Mouse (Mus musculus): ENCODE data around the gene Fam240b. TPM values are rescaled to one million over a fixed set of nuclear protein-coding genes. Genes with fewer than 3 reads are reported as not detected.

Gene Fam240b
- polyA plus RNA-seq (2011; ENCODE audit: insufficient read depth, insufficient read length, low replicate concordance, missing spikeins): not detected in 2 replicates

- Histone ChIP-seq H3K4me3 (replicated peaks; ENCODE audit: control insufficient read depth, low read depth, low read length) (no peak within 1 kb of the TSS), H3K27ac (ENCODE audit: control insufficient read depth, insufficient read depth, low read depth, low read length, poor library complexity) (no peak within 1 kb of the TSS), H3K4me1 (ENCODE audit: control insufficient read depth, insufficient read depth, low read length) (no peaks in the 10 kb centered on the region)
- TF ChIP-seq CTCF (IDR thresholded peaks at IDR 0.05; ENCODE audit: control insufficient read depth, insufficient read depth, low read length) (no peak), POLR2A (IDR thresholded peaks at IDR 0.05; ENCODE audit: borderline replicate concordance, control insufficient read depth, low read depth, low read length) (no peak)
- 83% methylated on average over 6 of the region's 6 CpGs for WGBS
Measured at GRCm38 (mm10) chr13:64497692-64498091, at the start of gene Fam240b. Gene Fam240b, minus strand, starts transcription at chr13:64497792.

GRCm38 (mm10) chr13:64530139-64530538, 32.5 kb upstream of the Fam240b start:
- TF ChIP-seq POLR2A (IDR thresholded peaks at IDR 0.05; ENCODE audit: borderline replicate concordance, control insufficient read depth, low read depth, low read length) (no peak), CTCF (IDR thresholded peaks at IDR 0.05; ENCODE audit: control insufficient read depth, insufficient read depth, low read length) (no peak)
- Histone ChIP-seq H3K4me1 (ENCODE audit: control insufficient read depth, insufficient read depth, low read length) (no peaks in the 10 kb centered on the region), H3K4me3 (replicated peaks; ENCODE audit: control insufficient read depth, low read depth, low read length) (no peak overlapping the region), H3K27ac (ENCODE audit: control insufficient read depth, insufficient read depth, low read depth, low read length, poor library complexity) (no peak overlapping the region)
- WGBS: 77% methylated on average over 5 of the region's 5 CpGs

GRCm38 (mm10) chr13:64526515-64527285, 29.1 kb upstream of the Fam240b start:
- no peaks in the 10 kb centered on the region for H3K4me1 ChIP-seq (ENCODE audit: control insufficient read depth, insufficient read depth, low read length)
- H3K4me3 ChIP-seq (replicated peaks; ENCODE audit: control insufficient read depth, low read depth, low read length): no peak overlapping the region
- TF ChIP-seq CTCF (IDR thresholded peaks at IDR 0.05; ENCODE audit: control insufficient read depth, insufficient read depth, low read length) (no peak), POLR2A (IDR thresholded peaks at IDR 0.05; ENCODE audit: borderline replicate concordance, control insufficient read depth, low read depth, low read length) (no peak)
- WGBS: 83% methylated on average over 15 of the region's 15 CpGs
- H3K27ac ChIP-seq (ENCODE audit: control insufficient read depth, insufficient read depth, low read depth, low read length, poor library complexity): no peak overlapping the region

GRCm38 (mm10) chr13:64514247-64514646, 16.7 kb upstream of the Fam240b start:
- Histone ChIP-seq H3K4me1 (ENCODE audit: control insufficient read depth, insufficient read depth, low read length) (no peaks in the 10 kb centered on the region), H3K27ac (ENCODE audit: control insufficient read depth, insufficient read depth, low read depth, low read length, poor library complexity) (no peak overlapping the region), H3K4me3 (replicated peaks; ENCODE audit: control insufficient read depth, low read depth, low read length) (no peak overlapping the region)
- WGBS: 72% methylated on average over 2 of the region's 2 CpGs
- TF ChIP-seq CTCF (IDR thresholded peaks at IDR 0.05; ENCODE audit: control insufficient read depth, insufficient read depth, low read length) (no peak), POLR2A (IDR thresholded peaks at IDR 0.05; ENCODE audit: borderline replicate concordance, control insufficient read depth, low read depth, low read length) (no peak)

GRCm38 (mm10) chr13:64511616-64512015, 14.0 kb upstream of the Fam240b start:
- TF ChIP-seq POLR2A (IDR thresholded peaks at IDR 0.05; ENCODE audit: borderline replicate concordance, control insufficient read depth, low read depth, low read length) (no peak), CTCF (IDR thresholded peaks at IDR 0.05; ENCODE audit: control insufficient read depth, insufficient read depth, low read length) (no peak)
- no peaks in the 10 kb centered on the region for H3K4me1 ChIP-seq (ENCODE audit: control insufficient read depth, insufficient read depth, low read length)
- H3K4me3 ChIP-seq (replicated peaks; ENCODE audit: control insufficient read depth, low read depth, low read length): no peak overlapping the region
- no peak overlapping the region for H3K27ac ChIP-seq (ENCODE audit: control insufficient read depth, insufficient read depth, low read depth, low read length, poor library complexity)

GRCm38 (mm10) chr13:64507361-64507760, 9.8 kb upstream of the Fam240b start:
- no peak overlapping the region for H3K27ac ChIP-seq (ENCODE audit: control insufficient read depth, insufficient read depth, low read depth, low read length, poor library complexity)
- no peaks in the 10 kb centered on the region for H3K4me1 ChIP-seq (ENCODE audit: control insufficient read depth, insufficient read depth, low read length)
- no peak overlapping the region for H3K4me3 ChIP-seq (replicated peaks; ENCODE audit: control insufficient read depth, low read depth, low read length)
- TF ChIP-seq POLR2A (IDR thresholded peaks at IDR 0.05; ENCODE audit: borderline replicate concordance, control insufficient read depth, low read depth, low read length) (no peak), CTCF (IDR thresholded peaks at IDR 0.05; ENCODE audit: control insufficient read depth, insufficient read depth, low read length) (no peak)

GRCm38 (mm10) chr13:64502833-64503232, 5.2 kb upstream of the Fam240b start:
- TF ChIP-seq POLR2A (IDR thresholded peaks at IDR 0.05; ENCODE audit: borderline replicate concordance, control insufficient read depth, low read depth, low read length) (no peak), CTCF (IDR thresholded peaks at IDR 0.05; ENCODE audit: control insufficient read depth, insufficient read depth, low read length) (no peak)
- H3K4me1 ChIP-seq (ENCODE audit: control insufficient read depth, insufficient read depth, low read length): no peaks in the 10 kb centered on the region
- 78% methylated on average over 3 of the region's 3 CpGs for WGBS
- no peak overlapping the region for H3K27ac ChIP-seq (ENCODE audit: control insufficient read depth, insufficient read depth, low read depth, low read length, poor library complexity)
- H3K4me3 ChIP-seq (replicated peaks; ENCODE audit: control insufficient read depth, low read depth, low read length): no peak overlapping the region

- WGBS: 77% methylated on average over 5 of the region's 5 CpGs
- TF ChIP-seq POLR2A (IDR thresholded peaks at IDR 0.05; ENCODE audit: borderline replicate concordance, control insufficient read depth, low read depth, low read length) (no peak), CTCF (IDR thresholded peaks at IDR 0.05; ENCODE audit: control insufficient read depth, insufficient read depth, low read length) (no peak)
- H3K27ac ChIP-seq (ENCODE audit: control insufficient read depth, insufficient read depth, low read depth, low read length, poor library complexity): no peak overlapping the region
Measured at GRCm38 (mm10) chr13:64493586-64493985, 4.0 kb downstream of the Fam240b start.

More at GRCm38 (mm10) chr13:64493586-64493985, 4.0 kb downstream of the Fam240b start:
- Histone ChIP-seq H3K4me1 (ENCODE audit: control insufficient read depth, insufficient read depth, low read length) (no peaks in the 10 kb centered on the region; the same call in 1 of the 2 replicates), H3K4me3 (replicated peaks; ENCODE audit: control insufficient read depth, low read depth, low read length) (no peak overlapping the region)

All from bone marrow, adult 2 months (tissue).